Mouse (Mus musculus): ENCODE results near the gene 4922502D21Rik.

The 4922502D21Rik gene

DNA sequence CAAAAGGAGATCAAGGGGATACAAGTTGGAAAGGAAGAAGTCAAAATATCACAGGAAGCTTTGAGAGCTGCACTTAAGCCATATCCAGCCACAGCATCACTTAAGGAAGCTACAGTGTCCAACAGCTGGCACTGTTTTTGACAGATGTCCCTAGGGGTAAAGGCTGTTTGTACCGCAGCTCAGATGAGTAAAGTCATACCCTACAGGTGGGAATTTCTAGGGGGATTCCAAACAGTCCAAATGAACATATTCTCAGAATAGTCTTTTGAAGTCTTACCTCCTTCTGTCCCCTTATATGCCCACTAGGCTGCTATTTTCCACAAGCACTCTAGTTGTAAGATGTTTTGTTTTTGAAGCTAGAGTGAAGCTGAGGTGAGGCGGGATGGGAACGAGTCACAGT is 19.1 kb downstream of the 4922502D21Rik start:
- DNase-seq (ENCODE audit: low spot score in 2 of 2) = no peak

DNA sequence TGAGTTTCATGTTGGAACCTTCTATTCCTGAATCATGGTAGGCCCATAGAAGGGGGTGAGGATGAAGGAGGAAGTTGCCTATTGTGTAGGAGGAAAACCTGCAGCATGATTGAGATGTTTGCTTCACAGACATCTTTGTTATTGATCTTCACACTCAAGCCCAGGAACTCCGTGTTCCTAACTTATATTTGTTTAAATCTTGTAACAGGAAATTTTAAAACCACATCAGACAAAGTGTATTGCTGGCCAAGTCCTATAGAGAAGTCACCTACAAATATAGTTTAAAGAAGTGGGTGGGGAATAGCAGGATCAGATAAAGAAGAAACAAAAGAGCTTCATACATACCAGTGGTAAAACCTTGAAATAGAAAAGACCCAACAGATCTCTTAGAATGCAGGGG is 27.4 kb downstream of the 4922502D21Rik start:
- DNase-seq (ENCODE audit: low spot score in 2 of 2) = no peak

DNA sequence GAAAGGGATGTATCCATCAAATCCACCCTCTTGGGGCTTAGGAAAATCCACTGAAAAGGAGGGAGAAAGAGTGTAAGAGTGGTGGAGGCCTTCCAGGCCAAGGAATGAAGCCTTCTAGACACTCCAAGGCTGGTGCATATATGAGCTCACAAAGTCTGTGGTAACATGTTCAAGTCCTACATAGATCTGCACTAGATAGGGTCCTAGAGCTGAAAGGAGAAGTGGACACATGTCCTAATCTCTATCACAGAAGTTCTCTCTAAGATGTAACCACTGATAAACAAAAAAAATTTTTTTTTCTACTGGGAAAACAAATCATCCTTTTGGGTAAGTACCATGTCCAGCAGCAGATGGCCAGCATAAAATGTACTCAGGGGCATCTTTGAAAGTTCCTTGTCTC is 42.9 kb downstream of the 4922502D21Rik start:
- no peak for DNase-seq (ENCODE audit: low spot score in 2 of 2)

DNA sequence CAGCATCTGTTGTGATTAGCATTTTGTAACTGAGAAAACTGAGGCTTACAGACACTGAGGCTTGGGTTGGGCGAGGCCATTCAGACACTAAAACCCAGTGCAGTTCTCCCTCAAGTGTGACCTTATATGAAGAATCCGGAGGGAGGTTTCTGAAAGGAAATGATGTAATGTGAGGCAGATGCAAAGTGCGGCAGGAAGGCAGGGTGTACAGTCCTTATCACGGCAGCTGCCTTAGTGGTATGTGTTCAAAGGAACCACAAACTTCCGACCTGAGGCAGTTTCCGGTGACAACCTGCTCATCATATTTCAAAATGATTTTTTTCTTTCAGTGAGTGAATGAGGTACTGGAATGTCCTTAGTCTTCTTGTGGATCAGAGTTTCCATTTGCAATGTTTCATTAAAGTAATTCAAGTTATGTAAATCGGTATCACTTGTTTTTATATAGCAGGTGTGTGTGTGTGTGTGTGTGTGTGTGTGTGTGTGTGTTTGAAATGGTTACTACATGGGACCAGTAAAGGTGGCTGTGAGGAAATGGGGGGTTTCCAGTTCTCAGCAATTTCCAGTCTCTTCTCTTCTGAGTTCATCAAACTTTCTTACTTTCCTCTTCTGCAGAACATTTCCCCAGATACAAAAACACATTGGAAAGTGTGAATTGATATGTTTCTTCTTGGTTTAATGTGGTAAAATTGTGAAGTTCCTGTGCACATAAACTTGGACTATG is 47.1 kb downstream of the 4922502D21Rik start:
- DNase-seq (ENCODE audit: low spot score in 2 of 2) = no peak

DNA sequence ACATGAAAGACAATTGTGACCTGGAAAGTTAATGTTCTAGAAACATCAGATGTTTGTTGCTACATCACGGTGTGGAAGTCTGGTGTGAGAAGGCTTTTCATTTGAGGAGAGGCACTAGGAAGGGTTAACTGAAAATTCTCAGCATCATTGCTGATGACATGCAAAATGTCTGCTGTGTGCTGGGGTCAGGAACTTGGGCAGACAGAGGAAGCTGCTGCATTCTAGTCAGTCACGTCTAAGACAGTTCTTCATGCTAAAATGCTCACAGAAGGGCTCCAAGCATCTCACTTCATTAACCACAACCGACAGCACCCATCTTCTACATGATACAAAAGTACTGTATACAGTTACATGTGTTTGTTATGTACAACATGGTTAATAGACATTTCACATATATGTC is 48.3 kb downstream of the 4922502D21Rik start:
- no peak for DNase-seq (ENCODE audit: low spot score in 2 of 2)

DNA sequence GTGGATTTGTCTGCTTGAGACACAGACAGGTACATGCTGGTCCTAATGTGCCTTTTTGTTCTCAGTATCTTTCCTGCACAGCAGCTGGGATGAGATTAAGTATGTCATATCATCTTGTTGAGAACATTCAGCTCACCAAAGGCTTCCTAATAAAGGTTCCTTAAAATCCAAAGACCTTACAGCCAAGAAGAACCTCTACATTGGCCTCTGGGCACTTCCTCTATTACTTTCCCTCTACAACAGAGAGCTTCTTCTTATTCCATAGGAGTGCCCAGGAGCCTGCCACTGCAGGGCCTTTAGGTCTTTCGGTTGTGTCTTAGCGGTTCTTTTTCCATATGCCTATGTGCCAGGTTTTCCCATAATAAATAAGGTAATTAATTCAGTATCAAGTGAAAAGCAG is 55.1 kb downstream of the 4922502D21Rik start:
- DNase-seq (ENCODE audit: low spot score in 2 of 2) = no peak

DNA sequence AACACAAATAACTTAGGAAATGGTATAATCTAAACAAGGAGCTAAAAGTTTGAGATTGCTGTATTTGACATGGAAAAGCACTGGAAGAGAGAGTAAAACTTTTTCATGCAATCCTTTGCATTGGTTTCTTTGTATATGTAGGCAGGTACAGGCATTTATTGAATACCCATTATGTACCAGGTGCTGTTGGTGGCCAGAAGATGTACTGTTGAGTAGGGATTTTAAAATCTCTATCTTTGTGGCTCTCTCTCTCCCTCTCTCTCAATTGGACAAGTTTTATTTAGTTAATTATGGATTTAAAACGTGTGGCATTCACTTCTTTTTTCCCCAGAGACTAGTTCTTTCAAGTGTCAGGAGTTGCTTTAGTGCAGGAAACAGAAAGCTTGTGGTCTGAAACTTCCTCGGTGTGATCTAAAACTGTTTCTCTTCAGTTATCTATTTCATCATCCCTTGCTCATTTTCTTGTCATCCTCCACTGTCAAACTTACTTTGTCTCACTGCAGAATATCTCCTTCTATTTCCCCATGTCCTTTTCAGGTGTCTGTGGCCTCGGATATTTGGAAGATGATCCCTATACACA is 55.9 kb downstream of the 4922502D21Rik start:
- no peak for DNase-seq (ENCODE audit: low spot score in 2 of 2)

DNA sequence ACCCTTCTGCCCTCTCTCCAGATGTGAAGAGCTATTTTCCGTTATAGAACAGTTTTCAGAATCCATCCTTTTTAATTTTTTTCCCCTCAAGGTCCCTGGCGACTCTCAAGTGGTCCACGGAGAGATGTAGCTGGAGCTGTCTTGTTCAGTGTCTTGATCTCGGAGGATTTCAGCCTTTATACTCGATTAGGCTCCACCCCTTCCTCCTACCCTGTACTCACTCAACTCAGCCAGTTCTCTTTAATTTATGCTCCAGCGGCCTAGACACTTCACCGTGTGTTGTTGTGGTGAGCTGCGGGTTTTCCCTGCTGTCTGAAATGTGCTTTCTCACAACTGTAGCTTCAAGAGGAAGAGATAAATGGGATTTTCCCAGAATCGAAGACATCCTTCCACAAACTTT is 56.4 kb downstream of the 4922502D21Rik start, which contains the start of gene Cd69:
TSS of gene Cd69 (minus strand) at position 217 of the 400 bp plus-strand sequence.
- DNase-seq (ENCODE audit: low spot score in 2 of 2) = no peak

DNA sequence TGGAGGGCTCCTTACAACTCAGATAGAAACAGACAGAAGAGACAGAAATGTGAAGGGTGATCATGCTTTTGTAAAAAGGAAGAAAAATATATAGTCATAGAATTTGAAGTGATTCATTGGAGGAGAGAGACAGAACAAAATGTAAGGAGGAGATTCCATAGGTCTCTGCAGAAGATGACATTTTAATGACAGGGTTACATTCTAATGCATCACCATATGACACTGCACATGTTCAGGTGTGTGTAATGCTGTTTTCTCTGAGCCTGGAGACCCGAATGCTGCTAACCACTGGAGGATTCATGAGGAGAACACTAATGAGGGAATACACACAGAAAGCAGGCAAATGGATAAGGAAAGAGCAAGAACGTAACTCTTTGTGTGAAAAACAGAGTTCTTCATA is 57.1 kb downstream of the 4922502D21Rik start:
- no peak for DNase-seq (ENCODE audit: low spot score in 2 of 2)

DNA sequence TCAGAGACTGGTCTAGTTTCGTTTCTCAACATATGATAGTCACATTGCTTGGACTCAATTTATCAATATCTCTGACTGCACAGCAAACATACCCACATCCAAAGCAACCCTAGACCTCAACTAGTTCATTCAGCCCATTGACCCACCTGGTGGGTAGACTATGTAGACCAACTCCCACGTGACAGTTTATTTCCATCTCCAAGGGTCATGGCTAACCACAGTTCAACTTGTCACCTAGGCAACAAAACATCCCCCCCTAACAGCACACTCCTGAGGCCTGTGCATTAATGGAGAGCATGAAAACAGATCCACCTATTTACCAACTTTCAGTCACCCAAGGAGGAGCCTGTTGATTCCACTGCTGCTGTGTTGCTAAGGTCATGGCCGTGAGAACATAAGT is 57.9 kb downstream of the 4922502D21Rik start:
- DNase-seq (ENCODE audit: low spot score in 2 of 2) = no peak
